Mouse (Mus musculus) liver, embryonic 12.5 days (tissue): ENCODE data around the gene Usp3. TPM values are rescaled to one million over a fixed set of nuclear protein-coding genes. Genes with fewer than 3 reads are reported as not detected.

ENCODE experiments used
- ATAC-seq: fragments of 200-750 bp; cut with Nextera tagmentation; 2 replicates; pipeline ENCODE4 v1.8.0; 2017; ENCODE audit warnings: moderate number of reproducible peaks, mild to moderate bottlenecking, moderate library complexity
- H3K27ac ChIP-seq: fragments of 300-500 bp; sonication (generic); 2 replicates; pipeline ENCODE4 v1.5.1; 2016; ENCODE audit warnings: mild to moderate bottlenecking
- H3K27me3 ChIP-seq: fragments of 300-500 bp; sonication (generic); replicated peaks from 2 replicates; pipeline ENCODE4 v1.6.1; 2016; ENCODE audit warnings: mild to moderate bottlenecking, moderate library complexity
- H3K36me3 ChIP-seq: fragments of 300-500 bp; sonication (generic); 2 replicates; pipeline ENCODE4 v1.6.1; 2016; ENCODE audit warnings: mild to moderate bottlenecking, moderate library complexity
- H3K4me1 ChIP-seq: fragments of 300-500 bp; sonication (generic); 2 replicates; pipeline ENCODE4 v1.6.1; 2016
- H3K4me2 ChIP-seq: fragments of 300-500 bp; sonication (generic); 2 replicates; pipeline ENCODE4 v1.6.1; 2016; ENCODE audit warnings: mild to moderate bottlenecking, moderate library complexity
- H3K4me3 ChIP-seq: fragments of 300-500 bp; sonication (generic); 2 replicates; pipeline ENCODE4 v1.5.1; 2016; ENCODE audit warnings: mild to moderate bottlenecking, moderate library complexity
- H3K9ac ChIP-seq: fragments of 300-500 bp; sonication (generic); 2 replicates; pipeline ENCODE4 v1.6.1; 2016; ENCODE audit warnings: mild to moderate bottlenecking, moderate library complexity
- H3K9me3 ChIP-seq: fragments of 300-500 bp; sonication (generic); replicated peaks from 2 replicates; pipeline ENCODE4 v1.6.1; 2016; ENCODE audit warnings: mild to moderate bottlenecking, moderate library complexity
- WGBS: fragments of 180-500 bp; shearing (Covaris S2); methylation state at CpG from one replicate; pipeline ENCODE4 v1.1.7; 2016; ENCODE audit not compliant: insufficient replicate concordance; 5-methylcytosine and 5-hydroxymethylcytosine counted together
- polyA plus RNA-seq: library from polyadenylated mRNA; unstranded; fragments of >200 nt; fragmentation: Nextera tagmentation; extraction: Ambion mirVana; gene quantifications from 2 replicates; pipeline ENCODE4 v1.2.1, GENCODE M21; 2016

The Usp3 gene
- polyA plus RNA-seq, 1 experiment from 2014 or later, result 21.3 TPM

DNA sequence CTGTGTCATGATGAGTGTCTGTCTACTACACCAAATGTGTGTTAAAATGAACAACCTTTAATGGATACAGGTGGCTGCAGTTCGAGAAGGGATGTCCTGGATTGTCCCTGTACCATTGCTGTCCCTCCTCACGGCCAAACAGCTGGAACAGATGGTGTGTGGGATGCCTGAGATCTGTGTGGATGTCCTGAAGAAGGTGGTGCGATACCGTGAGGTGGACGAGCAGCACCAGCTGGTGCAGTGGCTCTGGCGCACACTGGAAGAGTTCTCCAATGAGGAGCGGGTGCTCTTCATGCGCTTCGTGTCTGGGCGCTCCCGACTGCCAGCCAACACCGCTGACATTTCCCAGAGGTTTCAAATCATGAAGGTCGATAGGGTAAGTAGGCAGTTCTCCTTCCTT lies 88.4 kb downstream of the Usp3 start:
- 92% methylated on average over 13 of the region's 13 CpGs for WGBS
- H3K9me3 ChIP-seq, result no peaks in the 10 kb centered on the region
- no peaks in the 10 kb centered on the region for H3K27me3 ChIP-seq
- no peak overlapping the region for H3K4me3 ChIP-seq
- peak overlapping the region; percentile 96 for H3K27ac ChIP-seq
- peak overlapping the region; percentile 56 for H3K9ac ChIP-seq
- ATAC-seq, result no peak
- H3K36me3 ChIP-seq, result peaks cover 94% of the 10 kb centered on the region
- peaks cover 73% of the 10 kb centered on the region for H3K4me1 ChIP-seq
- peak overlapping the region; percentile 65 for H3K4me2 ChIP-seq

DNA sequence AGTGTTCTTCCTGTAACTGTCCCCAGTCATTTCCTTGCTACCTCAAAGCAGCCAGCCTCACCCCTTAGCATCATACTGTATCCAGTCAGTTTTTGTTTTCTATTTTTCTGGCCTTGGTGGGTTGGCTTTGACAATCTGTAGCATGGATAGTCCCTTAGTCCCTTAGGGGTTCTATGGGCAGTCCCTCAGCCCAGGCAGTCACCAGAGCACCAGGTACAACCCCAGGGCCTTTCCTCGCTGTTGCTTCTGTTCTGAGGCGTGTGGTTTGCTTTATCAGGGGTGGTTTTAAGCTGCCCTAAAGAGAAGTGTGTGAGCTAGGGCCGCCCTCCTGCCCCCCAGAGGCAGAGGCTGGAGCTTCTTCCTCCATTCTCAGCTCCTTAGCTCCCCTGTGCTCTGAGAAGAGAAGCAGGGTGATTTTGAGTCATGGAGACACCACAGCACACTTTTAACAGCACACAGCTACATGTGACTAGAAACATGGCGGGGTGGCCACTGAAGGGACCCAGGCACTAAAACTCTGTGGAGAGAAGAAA lies 89.0 kb downstream of the Usp3 start:
- WGBS, result 32% methylated on average over 4 of the region's 4 CpGs
- Histone ChIP-seq H3K4me1 (peaks cover 67% of the 10 kb centered on the region), H3K9ac (peak overlapping the region; percentile 56), H3K27me3 (no peaks in the 10 kb centered on the region), H3K9me3 (no peaks in the 10 kb centered on the region), H3K4me2 (peak overlapping the region; percentile 40), H3K36me3 (peaks cover 94% of the 10 kb centered on the region), H3K27ac (peak overlapping the region; percentile 96), H3K4me3 (no peak overlapping the region)
- ATAC-seq, result peak; percentile 80

DNA sequence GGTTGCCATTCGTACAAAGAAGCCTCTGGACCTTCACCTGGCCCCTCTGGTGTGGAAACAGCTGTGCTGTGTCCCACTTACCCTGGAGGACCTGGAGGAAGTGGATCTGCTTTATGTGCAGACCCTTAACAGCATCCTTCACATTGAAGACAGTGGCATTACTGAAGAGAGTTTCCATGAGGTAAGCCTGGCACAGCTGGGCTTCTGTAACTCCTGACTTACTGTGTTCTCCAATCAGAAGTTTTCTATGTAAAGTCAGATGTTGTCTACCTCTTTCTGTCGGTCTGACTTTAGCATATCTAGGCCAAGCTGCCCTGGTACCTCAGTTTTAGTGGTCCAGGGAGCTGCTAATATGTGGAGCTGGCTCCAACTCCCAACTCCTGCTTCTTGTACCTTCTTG lies 91.7 kb downstream of the Usp3 start:
- ATAC-seq, result no peak

DNA sequence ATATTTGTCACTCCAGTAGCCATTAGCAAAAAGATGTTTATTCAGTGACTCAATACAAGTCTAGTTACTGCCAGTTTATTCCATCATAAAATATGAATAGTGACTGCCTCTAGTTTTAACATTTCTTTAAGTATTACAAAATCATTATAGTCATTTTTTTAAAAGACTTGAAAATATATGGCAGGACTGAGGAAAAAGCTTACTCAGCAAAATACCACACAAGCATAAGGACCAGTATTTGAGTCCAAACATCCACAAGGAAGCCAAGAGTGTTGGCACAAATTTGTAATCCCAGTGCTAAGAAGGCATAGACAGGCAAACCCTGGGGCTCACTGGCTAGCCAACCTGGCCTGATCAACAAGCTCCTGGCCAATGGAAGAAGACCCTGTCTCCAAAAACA lies 99.0 kb downstream of the Usp3 start:
- Histone ChIP-seq H3K4me1 (0 out of 2 replicates have a peak, but pooled peaks cover 6% of the 10 kb centered on the region), H3K4me3 (no peak overlapping the region), H3K4me2 (no peak overlapping the region), H3K36me3 (peaks cover 99% of the 10 kb centered on the region), H3K27me3 (no peaks in the 10 kb centered on the region), H3K27ac (no peak overlapping the region), H3K9ac (no peak overlapping the region), H3K9me3 (no peaks in the 10 kb centered on the region)
- no peak for ATAC-seq

More for the DNA sequence above, 91.7 kb downstream of the Usp3 start:
- Histone ChIP-seq H3K27me3 (no peaks in the 10 kb centered on the region), H3K36me3 (peaks cover 94% of the 10 kb centered on the region), H3K4me1 (peaks cover 48% of the 10 kb centered on the region), H3K9me3 (no peaks in the 10 kb centered on the region), H3K9ac (no peak overlapping the region), H3K4me2 (no peak overlapping the region), H3K4me3 (no peak overlapping the region), H3K27ac (peak overlapping the region; percentile 1; the same call in 1 of the 2 replicates)
- WGBS, result 77% methylated on average over 2 of the region's 2 CpGs

DNA sequence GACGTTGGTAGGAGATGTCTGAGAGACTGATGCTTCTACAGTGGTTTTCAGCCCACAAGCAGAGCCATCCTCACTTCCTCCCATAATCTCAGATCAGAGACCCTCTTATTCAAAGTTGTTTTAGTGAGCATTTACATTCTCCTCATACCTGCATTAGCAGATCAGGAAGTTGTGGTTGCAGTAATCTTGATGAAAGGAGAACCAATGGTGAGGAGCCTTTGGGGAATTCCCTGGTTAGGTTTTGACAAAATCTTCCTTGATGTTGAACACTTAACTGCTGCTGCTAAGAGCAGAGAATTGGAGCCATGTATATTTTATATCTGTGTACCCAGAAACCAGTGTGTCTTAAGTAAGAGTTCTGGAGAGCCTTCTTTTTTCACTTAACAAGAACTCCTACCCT lies 100.6 kb downstream of the Usp3 start:
- Histone ChIP-seq H3K9me3 (no peaks in the 10 kb centered on the region), H3K4me3 (no peak overlapping the region), H3K4me2 (no peak overlapping the region), H3K27me3 (no peaks in the 10 kb centered on the region), H3K9ac (no peak overlapping the region), H3K27ac (no peak overlapping the region), H3K36me3 (peaks cover 99% of the 10 kb centered on the region), H3K4me1 (no peaks in the 10 kb centered on the region)
- ATAC-seq, result no peak
- WGBS, result 46% methylated on average over 1 of the region's 1 CpGs

DNA sequence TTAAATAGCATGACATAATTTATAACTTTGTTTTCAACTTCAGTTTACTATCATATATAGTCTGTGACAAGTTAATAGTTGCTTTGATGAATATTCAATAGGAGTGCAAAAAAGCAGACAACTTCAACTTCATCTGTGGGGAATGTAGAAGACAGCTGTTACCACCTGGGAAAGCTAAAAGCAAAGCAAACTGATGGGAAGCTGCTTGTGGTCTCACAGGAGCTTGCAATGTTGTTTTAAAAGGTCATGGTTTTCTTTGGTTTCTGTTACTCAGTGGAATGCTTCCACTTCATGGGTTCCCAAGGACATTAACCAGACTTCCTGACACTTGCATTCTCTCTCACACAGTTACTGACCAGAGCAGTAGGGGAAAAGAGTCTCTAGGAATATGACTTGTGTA lies 104.2 kb downstream of the Usp3 start:
- H3K4me3 ChIP-seq, result no peak overlapping the region
- ATAC-seq, result no peak
- H3K4me2 ChIP-seq, result no peak overlapping the region
- H3K9ac ChIP-seq, result no peak overlapping the region
- peaks cover 22% of the 10 kb centered on the region for H3K4me1 ChIP-seq
- no peaks in the 10 kb centered on the region for H3K27me3 ChIP-seq
- peaks cover 99% of the 10 kb centered on the region for H3K36me3 ChIP-seq
- H3K27ac ChIP-seq, result no peak overlapping the region
- H3K9me3 ChIP-seq, result no peaks in the 10 kb centered on the region

DNA sequence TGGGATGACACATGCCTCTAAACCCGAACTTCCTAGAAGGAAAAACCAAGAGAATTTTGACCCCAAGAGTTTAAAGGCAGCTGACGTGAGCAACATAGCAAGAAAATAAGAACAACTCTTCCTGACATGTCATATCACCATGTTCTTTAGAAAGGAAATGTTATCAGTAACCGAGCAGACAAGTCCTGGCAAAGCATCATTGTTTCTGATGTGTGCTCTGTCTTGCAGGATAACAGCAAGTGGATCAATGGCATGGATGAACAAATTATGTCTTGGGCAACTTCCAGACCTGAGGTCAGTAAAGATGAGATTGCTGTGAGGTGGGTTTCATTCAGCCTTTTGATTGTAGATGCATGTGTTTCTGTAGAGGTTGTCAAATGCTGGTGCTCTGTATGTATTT lies 109.5 kb downstream of the Usp3 start:
- no peaks in the 10 kb centered on the region for H3K9me3 ChIP-seq
- peaks cover 32% of the 10 kb centered on the region for H3K4me1 ChIP-seq
- ATAC-seq, result peak; percentile 55; the same call in 1 of the 2 replicates
- H3K4me2 ChIP-seq, result no peak overlapping the region; the same call in 1 of the 2 replicates
- WGBS, result 39% methylated on average over 3 of the region's 3 CpGs
- H3K27me3 ChIP-seq, result no peaks in the 10 kb centered on the region
- peak overlapping the region; percentile 45; the same call in 1 of the 2 replicates for H3K27ac ChIP-seq
- peaks cover 92% of the 10 kb centered on the region for H3K36me3 ChIP-seq
- no peak overlapping the region for H3K9ac ChIP-seq
- H3K4me3 ChIP-seq, result no peak overlapping the region

DNA sequence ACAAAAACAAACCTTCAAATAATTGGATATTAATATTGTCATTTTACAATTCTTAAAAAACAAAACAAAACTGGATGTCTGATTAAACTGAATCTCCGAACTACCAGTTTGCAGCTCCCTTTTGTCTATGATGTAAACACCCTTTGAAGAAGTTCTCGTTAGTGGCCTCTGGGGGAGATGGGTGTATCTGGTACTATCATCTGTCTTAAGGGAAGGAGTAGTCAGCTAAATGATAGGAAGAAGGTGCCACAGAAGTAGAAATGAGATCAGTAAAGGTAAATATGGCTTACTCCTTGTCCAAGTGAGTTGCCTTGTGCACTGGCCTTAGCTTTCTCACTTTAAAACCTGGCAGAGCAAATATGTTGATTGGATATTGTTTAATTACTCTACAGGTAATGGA lies 115.2 kb downstream of the Usp3 start:
- Histone ChIP-seq H3K4me2 (no peak overlapping the region), H3K4me3 (no peak overlapping the region), H3K9ac (no peak overlapping the region), H3K27ac (peak overlapping the region; percentile 28; the same call in 1 of the 2 replicates), H3K4me1 (peaks cover 11% of the 10 kb centered on the region; the same call in 1 of the 2 replicates), H3K36me3 (peaks cover 84% of the 10 kb centered on the region), H3K27me3 (no peaks in the 10 kb centered on the region), H3K9me3 (no peaks in the 10 kb centered on the region)
- ATAC-seq, result peak; percentile 81
- 54% methylated on average over 2 of the region's 2 CpGs for WGBS

DNA sequence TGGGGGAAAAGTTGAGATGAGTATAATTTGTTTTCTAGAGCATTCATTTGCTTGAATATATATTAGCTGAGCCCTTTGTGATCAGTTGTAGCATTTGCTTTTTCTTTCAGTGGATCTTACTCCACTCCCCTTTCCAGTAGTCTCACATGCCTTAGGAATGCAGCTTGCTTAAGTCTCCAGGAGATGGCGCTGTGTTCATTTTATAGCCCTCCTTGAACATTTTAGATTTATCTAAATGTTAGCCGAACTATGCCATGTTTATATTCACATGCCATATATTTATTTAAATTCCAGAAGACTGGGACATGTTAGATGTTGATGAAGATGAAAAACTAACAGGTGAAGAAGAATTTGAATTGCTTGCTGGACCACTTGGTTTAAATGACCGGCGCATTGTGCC lies 127.9 kb downstream of the Usp3 start:
- Histone ChIP-seq H3K27ac (no peak overlapping the region), H3K36me3 (peaks cover 77% of the 10 kb centered on the region), H3K27me3 (no peaks in the 10 kb centered on the region), H3K4me3 (no peak overlapping the region), H3K9ac (no peak overlapping the region), H3K4me1 (no peaks in the 10 kb centered on the region), H3K9me3 (no peaks in the 10 kb centered on the region), H3K4me2 (no peak overlapping the region)
- 59% methylated on average over 4 of the region's 4 CpGs for WGBS
- no peak for ATAC-seq

Other genes with a start within 250 kb of the Usp3 start
- 35.8 and 37.9 TPM in 2 replicates for gene Herc1, start 242.7 kb downstream of the Usp3 start, polyA plus RNA-seq
- 0.64 and 0.77 TPM in 2 replicates for gene Fbxl22, start 78.5 kb downstream of the Usp3 start, polyA plus RNA-seq
- 0.29 and 0.45 TPM in 2 replicates for gene Car12, start 120.5 kb upstream of the Usp3 start, polyA plus RNA-seq
- 1.4 and 2.4 TPM in 2 replicates for gene Aph1b, start 202.3 kb upstream of the Usp3 start, polyA plus RNA-seq
- 0.07 and 0.15 TPM in 2 replicates for gene Gm10647, start 203.9 kb upstream of the Usp3 start, polyA plus RNA-seq
- 0.87 and 1.3 TPM in 2 replicates for gene Aph1c, start 241.6 kb upstream of the Usp3 start, polyA plus RNA-seq